Mouse (Mus musculus) kidney, adult 11 months (tissue): ENCODE measurements at regions not wholly inside any gene's neighbourhood (a gene's known extent, or its start where the extent isn't known, plus 50 kb on each side); places are given as distances from the start of the nearest gene placed in this dataset.

Source experiments
- DNase-seq: peaks from one replicate; pipeline ENCODE4 v3.0.0; 2022

DNA sequence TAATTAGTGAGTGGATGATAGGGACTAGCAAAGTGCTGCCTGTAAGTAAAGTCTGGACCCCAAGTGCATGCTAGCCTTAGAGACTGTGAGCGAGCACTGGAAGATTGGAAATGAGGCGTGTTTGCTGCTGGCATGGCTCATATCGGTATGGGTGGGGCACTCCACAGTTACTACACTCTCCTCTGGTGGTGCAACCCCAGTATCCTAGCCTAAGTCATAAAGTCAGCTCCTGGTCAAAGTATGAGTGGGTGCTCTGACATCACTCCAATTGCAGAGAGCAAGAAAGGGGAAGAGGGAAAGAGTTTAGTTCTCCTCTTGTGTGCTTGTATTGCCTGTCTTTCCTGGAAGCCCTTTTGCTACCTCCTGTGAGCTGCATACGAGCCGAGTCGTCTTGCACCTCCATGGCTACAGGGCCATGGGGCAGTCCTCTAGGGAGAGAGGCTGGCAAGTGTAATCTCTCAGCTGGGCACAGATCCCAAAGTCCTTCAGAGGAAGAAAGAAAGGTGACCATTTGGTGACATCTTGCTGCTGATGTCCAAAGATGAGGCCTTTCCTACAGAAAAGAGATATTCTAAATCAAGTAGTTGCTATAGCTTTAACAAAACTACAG is 281.2 kb upstream of the Id2 start:
- DNase-seq = no peak

DNA sequence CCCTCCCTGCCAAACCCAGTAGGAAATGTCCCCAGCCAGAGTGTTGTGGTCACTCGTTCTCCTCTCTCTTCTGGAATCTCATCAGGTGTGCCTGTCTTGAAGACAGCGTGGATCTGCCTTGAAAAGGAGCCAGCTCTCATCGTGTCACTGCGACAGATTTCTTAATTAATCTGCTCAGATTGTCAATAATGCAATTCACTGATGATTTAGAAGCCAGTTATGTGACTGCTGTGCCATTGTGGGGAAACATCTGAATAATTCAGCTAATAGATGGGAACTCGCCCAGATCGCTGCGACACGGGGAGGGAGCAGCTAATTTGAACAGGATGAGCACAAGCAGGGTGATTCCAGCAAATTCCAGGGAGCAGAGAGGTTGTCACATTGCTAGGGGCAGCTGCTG is 279.5 kb upstream of the Id2 start:
- no peak for DNase-seq

DNA sequence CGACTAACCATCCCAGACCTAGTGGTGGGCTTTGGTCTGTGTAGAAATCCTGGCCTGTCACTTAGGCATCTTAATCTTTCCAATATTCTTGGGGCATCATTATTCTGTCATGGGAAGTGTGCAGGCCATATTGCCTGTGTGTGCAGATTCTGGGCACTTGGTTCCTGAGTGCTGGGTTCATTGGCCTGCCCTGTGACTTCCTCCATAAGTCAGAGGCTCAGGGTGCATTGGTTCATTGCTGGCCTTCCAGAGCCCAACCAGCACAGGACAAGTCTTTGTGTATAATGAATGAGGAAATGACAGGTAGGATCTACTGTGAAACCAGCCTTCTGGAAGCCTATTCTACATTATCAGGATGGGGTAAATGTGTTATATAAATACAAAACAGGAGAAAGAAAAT is 270.6 kb upstream of the Id2 start:
- no peak for DNase-seq

DNA sequence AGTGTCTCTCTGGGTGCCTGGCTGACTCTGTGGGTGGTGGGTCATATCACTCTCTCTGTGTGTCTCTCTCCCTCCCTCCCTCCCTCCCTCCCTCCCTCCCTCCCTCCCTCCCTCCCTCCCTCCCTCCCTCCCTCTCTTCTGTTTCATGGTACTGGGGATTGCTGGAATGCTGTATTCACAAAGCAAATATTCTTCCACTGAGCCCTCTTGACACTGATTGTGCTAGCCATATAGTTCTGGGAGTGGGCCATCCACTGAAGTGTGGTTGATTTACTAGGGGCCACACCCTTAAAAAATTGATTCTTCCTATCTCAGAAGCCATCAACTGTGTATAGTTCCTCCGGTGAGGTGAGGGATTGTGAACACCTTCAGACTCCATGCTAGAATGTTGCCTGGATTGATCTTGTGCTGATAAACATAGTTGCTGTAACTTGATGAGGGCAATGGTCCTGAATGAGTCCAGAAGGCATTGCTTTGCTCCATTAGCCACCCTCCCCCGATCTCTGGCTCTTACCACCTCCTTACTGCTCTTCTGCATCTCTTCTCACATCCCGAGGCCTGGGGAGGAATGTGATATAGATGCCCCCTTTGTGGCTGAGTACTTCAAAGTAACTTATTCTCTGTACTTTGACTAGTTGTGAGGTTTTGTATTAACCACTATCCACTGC is 268.8 kb upstream of the Id2 start:
- DNase-seq = no peak

DNA sequence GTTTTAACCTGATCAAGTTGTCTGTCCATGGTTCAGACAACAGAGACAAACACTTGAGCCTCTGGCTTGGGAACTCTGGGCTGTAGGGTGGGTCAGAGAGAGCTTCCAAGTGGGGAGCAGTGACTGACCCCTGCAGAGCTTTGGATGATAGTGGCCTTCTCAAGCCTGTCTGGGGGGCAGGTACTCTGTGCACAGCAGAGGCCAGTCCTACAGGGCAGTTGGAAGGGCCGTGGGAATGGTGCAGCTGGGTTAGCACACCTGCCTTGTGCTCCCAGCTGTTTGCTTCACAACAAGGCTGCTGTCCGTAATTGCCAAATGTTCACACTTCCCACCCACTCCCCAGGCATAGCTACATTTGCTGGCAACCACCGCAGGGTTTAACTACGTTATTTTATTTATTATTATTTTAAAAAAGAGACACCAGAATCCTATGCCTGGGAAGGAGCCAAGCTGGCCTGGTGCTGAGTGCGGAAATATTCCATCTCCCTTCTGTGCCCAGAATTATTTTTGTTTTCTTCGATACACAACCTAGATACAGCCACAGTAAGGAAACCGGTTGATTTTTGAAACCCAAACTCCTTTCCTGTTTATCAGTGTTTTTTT is 268.1 kb upstream of the Id2 start:
- no peak for DNase-seq

DNA sequence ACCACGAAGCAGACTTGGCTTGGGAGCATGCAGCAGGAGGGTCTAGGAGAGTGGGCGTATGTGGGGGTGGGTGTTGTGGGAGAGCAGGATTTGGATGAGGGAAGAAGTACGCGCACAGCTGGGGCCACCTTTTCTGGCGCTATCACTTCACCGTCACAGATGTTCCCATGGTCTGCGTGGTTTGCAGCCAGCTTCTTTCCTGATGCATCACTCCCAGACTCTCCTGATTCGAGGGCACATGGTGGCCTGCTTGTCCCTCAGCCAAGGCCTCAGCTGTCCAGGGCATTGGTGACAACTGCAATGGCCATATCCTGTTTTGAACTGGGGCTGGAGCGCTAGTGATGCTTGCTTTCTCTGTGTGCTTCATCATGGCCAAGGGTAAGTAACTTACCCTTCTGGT is 266.9 kb upstream of the Id2 start:
- DNase-seq = no peak

DNA sequence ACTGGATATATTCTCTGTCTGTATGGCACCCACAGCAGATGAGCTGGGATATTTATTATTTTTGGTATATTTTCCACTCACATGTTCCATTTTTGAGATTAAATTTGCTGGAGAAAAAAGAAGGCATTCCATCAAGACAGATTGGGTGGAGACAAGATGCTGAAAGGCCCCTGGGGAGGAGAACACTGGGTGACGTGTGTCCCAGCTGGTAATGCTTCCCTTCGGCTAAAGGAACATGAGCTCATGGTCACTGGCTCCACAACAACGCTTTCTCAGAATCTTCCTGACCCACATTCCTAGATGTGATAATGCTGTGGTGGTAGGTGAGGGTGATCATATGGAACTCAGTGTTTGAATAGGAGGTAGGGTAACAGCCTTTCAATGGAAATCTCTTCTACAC is 266.4 kb upstream of the Id2 start:
- no peak for DNase-seq

DNA sequence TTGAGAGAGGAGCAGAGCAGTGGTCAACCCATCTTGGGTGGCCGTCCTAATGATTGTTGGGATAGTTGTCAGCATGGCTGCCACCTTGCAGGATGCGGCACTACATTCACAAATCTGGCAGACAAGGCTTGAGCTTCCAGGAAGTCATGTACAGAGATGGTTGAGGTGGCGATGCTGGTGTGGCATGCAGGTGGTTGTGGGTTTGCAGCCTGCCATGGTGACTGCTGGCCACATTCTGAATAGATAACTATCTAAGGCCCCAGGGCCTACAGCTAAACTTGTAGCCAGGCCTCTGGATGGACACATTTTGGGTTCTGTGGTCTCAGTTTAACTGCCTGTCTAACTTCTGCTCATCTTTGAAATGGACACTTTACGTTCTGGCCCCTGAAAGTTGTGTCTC is 265.8 kb upstream of the Id2 start:
- DNase-seq = no peak

DNA sequence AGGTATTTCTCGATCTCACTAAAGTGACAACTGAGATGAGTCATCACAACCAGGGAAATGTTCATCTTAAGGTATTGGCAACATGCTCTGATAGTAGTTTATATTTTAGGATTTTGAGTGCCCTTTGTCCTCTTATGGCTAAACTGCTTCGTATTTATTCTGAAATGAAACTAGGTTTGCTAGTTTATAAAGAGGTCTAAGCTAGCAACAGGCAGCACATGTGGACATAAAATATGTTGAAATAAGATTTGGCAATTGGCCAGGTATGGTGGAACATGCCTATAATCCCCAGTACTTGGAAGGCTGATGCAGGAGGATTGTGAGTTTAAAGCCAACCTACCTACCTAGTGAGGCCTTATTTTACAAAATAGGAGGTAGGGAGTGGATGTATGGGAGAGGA is 263.8 kb upstream of the Id2 start:
- DNase-seq = no peak

DNA sequence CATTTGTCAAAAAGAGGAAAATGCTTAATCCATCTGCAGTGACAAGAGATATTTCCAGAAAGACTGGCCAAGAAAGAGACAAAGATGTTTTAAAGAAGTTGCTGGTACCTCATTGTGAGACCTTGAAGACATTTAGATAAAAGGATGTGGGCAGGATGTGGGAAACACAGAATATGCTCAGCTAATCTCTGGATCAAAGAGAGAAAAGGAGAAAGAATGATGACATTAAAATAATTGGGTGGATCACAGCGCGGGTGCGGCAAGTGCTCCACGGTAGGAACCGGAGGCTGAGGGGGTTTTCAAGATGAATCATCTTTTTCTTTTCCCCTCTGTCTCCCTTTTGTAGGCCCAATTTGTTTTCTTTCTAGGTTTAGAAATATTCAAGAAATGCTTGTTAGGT is 263.0 kb upstream of the Id2 start:
- DNase-seq = no peak

DNA sequence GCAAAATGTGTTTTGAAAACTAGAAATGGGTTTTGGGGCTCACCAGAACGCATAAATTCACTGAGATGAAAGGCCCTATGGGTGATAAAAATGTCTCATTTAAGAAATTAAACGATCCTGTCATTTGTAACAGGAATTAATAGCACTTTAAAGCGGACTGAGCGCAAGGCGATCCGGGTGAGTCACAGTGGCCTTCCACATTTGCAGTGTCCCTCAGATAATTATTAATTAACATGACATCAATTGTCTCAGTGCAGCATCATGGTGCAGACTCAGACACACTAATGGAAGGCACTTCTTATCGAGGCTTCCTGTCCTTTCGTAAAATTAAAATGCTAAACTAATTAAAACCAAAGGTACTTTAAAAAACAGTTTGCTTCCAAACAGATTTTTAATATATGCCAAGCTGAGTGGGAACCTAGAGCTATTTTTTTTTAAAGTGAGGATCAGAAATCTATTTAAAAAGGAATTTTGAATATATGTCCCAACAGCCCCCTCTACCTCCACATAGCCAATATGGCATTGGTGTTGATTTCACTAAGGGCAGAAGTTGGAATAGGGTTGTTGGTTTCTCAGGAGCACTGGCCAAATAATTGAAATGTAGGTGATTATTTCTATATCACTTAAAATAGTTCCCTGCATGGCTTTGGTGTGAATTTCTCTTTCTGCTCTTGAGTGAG is 262.0 kb upstream of the Id2 start:
- no peak for DNase-seq

DNA sequence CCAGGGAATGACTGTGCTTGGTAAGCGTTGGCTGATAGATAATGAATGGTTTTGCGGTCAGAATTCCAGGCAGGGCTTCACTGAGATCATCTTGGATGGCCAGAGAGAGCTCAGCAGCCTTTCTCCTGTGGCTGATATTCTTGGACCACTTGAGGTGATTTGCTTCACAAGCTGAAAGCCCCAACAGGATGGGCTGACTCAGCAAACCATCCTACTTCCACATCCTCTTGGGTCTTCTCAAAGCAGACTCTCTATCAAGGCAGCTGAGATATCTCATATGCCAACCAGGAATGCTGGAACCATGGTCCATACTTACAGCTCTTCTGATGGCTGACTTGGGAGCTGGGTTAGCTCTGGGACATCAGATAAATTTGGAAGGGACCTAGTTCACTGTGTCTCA is 259.8 kb upstream of the Id2 start:
- DNase-seq = no peak

DNA sequence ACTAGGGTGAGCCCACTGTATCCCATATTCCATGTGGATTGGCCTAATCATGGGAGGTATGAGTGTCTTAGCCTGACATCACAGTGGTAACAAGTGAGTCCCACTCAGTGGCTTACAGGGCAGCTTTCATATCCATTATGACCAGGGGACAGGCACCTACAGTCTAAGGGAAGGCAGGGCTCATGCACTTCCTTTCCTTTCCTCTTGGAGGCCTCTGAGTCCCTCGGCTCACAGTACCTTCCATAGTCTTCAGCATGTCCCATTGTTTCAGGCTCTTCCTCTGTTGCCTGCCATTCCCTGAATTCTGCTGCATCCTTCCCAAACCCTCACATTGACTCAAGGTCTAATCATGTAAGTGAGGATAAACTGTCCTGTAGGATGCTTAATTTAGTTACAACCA is 258.3 kb upstream of the Id2 start:
- no peak for DNase-seq

DNA sequence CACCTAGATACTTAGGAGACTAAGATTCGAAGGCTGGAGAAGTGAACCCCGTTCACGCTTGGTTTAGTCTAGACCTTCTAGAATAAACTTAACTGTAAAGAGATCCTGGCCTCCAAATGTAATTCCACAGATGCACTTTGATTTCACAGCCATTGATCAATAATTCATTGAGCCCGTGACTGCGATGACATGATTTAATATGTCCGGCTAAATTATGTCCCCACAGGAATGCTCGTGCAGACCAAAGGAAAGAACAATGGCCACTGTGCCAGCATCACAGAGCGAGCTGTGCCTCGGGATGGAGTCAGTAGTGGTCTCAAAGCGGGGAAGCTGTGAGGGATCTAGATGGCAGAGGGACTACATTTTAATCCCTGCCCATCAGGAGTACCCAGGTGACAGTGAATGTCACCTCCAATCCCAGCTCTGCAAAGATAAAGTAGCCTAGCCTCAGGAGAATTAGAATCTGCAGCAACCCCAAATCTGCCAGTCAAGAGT is 256.5 kb upstream of the Id2 start:
- DNase-seq = no peak

DNA sequence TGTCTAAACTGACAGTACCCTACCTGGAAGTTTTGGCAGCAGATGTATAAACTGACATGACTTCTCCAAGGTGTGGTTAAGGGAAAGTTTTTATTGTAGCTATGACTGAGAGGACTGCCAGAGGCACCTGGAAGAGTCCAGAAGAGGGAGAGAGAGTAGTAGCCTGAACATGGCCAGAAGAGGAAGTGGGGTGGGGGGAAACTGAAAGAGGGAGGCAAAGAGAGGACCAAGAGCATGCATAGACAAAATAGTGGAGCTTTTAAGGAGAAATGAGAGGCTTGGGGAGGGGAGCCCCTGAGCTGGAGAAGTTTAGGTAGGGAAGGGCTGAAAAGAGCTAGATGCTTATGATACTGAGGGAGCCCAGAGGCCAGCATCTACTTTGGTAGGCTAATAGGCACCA is 255.2 kb upstream of the Id2 start:
- DNase-seq = no peak

DNA sequence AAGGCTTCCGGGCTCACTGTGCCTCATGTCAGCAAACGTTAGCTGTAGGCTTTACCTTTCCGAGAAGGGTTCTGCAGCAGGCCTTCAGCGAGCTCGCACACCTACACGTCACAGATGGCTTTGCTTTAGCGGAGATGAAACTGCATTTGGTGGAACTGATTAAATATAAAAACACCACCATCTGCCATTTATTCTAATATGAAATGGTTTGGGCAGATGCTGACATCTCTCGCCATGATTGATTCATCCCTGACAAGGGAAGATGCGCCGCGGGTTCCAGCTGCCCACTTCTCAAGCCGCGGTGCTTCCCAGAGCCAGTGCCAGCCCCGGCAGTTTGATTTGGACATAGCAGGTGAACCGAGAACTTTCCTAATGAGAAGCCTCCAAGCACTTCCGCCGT is 247.4 kb upstream of the Id2 start:
- DNase-seq = no peak

DNA sequence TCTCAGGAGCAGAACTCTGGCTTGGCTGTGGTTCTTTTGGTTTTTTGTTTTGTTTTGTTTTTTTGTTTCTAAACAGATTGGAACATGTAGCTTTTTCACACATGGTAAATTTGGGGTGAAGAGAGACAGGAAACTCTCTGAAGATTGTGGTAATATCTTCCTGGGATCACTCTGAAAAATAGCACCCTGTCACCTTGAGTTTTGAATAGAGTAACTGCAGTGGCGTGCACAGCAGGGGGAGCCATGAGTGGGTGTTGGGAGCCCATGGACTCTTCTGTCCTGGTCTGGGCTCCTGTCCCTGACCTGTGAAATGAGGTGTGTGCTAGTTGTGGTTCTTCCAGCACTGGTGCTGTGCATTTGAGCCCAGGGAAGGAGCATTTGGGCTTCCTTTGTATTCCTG is 241.8 kb upstream of the Id2 start:
- no peak for DNase-seq

DNA sequence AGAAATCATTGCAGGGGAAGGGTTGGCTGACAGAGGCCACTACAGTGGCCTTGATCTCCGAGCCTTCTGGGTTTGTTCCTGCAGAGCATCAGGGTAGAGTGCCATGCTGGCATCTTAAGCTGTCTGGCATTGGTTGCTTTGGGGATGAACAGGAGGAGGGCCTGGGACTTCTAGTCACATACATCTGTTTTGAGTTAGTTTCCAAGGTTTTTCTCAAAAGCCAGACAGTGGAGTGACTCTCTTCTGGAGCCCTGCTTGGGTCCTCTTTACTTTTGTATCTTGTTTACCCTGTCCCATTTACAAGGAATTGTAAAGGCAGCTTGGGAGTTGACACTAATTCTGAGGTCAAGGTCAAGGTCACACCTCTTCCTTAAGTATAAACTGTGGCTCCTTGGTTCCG is 239.0 kb upstream of the Id2 start:
- DNase-seq = no peak

DNA sequence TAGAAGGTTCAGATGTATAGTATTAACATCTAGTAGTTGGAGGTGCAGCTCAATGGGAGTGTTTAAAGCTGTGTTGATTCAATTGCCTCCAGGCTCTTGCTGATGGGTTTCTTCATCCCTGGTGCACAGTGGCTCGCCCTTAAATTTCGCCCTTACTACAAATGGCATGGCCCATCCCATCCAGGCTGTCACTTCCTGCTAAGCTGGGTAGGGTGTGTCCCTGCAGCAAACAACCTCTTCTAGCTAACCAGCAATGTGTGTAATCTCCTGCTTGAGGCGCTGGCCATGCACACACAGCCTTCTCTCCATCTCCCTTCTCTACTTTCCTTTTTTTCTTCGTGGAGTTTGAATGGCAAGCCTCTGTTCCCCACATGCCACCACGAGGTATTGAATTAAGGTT is 238.1 kb upstream of the Id2 start:
- DNase-seq = no peak

DNA sequence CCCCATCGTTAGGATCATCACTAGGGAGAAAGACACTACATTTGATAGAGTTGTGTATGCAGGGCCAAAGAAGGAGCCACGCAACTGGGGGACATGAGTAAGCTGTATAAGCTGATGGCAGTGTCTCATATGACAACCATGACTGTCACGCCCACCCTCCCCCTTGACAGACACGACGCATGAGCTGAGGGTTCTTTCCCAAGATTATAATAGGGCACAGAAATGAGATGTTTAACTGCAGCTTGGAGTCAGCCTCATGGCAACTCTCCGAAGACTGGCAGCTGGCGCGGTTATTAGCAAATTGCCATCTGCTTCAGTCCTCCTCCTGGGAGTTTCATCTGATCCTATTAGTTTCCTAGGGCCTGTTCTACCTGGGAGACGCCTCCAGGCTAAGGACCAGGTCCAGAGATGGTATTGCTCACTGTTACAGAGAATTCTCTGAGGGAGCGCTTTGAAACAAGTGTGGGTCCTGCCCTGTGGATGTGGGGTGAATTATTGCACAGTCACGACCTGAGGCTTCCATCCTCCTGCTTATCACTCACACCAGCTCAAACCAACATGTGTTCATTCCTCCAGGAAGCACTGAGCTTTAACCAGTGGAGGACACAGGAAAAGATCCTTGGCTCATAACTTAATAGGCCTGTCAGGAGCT is 235.6 kb upstream of the Id2 start:
- DNase-seq = no peak

DNA sequence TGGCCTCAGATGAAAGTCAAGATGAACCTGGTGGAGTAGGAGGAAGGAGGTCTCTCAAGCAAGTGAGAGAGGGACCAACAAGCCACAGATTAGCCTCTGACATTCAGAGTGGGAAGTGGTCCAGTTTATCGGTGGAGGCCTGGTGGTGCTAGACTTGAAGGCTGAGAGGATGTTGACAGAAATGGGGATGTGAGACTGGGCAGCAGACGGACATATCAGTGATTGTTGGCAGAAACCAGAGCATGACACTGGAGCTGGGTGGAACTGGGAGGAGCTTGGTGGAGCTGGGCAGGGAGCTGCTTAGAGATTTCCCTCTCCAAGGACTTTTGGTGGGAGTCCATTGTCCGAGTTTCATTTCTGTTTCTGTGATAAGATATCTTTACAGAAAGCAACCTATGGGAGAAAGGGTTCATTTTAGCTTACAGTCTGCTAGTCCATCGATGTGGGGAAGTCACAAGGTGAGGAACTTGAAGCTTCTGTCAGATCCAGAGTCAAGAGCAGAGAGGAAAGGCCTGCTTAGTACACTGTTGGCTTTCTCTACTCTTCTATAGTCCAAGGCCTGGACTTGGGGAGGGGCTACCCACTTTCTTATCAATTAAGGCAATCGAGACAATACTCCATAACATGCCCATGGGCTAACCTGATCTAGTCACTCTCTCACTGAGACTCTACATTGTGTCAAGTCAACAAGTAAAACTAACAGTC is 233.2 kb upstream of the Id2 start:
- no peak for DNase-seq

DNA sequence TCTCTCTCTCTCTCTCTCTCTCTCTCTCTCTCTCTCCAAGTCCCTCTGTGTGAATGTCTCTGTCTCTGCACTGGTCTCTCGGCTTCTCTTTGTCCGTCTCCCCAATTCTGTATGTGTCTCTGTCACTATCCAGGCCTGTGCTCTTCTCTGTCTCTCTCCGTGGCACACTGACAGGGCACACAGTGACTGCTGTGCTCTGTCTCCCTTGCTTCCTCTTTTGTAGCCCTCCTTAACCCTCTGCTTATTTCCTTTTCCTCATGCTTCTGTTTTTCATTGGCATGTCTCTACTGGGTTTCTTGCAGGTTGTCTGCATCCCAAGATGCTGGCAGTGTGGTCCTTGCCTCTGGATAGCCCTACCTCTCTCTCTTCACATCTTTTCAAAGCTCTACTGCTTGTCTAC is 229.0 kb upstream of the Id2 start:
- no peak for DNase-seq

DNA sequence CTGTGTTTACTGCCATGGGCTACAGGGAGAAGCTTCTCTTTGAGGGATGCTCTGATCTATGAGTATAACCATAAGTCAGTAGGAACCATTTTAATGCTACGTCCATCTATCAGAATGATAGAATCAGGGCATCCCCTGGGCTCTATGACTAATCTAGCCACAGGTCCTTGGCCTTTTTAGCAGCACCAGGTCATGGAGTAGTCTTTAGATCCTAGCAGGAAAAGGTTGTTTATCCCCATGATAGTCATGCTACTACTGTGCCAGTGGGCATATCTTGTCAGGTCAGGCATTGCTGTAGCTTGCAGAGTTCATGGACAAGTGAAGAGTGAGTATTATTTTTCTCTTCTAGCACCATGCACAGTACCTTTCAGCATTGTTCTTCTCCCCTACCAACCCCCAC is 226.2 kb upstream of the Id2 start:
- no peak for DNase-seq
